Comparison of ENCODE assay signal across 1 mouse cellular context in the genomic region with DNA sequence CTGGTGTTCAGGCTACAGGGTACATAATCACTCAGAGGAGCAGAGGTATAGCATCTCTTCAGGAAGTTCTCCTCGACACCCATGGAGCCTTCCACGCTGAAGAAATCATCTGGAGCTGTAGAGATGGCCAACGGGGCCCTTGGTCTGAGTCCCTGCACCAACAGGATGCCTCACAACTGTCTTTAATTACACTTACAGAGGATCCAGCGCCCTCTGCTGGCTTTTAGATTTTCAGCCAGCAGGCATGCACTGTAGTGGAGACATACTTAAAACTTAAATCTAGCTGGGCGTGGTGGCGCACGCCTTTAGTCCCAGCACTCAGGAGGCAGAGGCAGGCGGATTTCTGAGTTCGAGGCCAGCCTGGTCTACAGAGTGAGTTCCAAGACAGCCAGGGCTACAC.
TF ChIP-seq lines count a peak whose summit lies in the region.

No protein-coding gene starts in this region.

TF ChIP-seq in MEL, 35 proteins besides CTCF, POLR2A, EP300 and RAD21:
- TF ChIP-seq POLR2AphosphoS2 (IDR thresholded peaks at IDR 0.05; ENCODE audit: low read length) (no peak), ZMIZ1 (IDR thresholded peaks at IDR 0.05; ENCODE audit: low read depth, low read length) (no peak), MAFK (IDR thresholded peaks at IDR 0.05; ENCODE audit: borderline replicate concordance, low read depth, low read length) (no peak), HCFC1 (IDR thresholded peaks at IDR 0.05; ENCODE audit: low read depth, low read length) (no peak), MAZ (IDR thresholded peaks at IDR 0.05; ENCODE audit: low read depth, low read length) (no peak), SMC3 (IDR thresholded peaks at IDR 0.05; ENCODE audit: low read depth, low read length) (peak; percentile 60), ZC3H11A (IDR thresholded peaks at IDR 0.05; ENCODE audit: low read depth, low read length) (peak; percentile 27; the same call in 1 of the 2 replicates), BHLHE40 (IDR thresholded peaks at IDR 0.05; ENCODE audit: borderline replicate concordance, low read depth, low read length) (no peak), SIN3A (IDR thresholded peaks at IDR 0.05; ENCODE audit: low read length) (no peak)
TF ChIP-seq in MEL: peak in this region for 2.
